Mouse (Mus musculus) liver, embryonic 16.5 days (tissue): ENCODE measurements around the gene Mtss1l. TPM values are rescaled to one million over a fixed set of nuclear protein-coding genes. Genes with fewer than 3 reads are reported as not detected.

Experiments
- ATAC-seq: fragments of 200-750 bp; cut with Nextera tagmentation; 2 replicates; pipeline ENCODE4 v1.8.0; 2017; ENCODE audit warnings: low read depth, mild to moderate bottlenecking, moderate number of reproducible peaks, moderate library complexity
- H3K27ac ChIP-seq: fragments of 300-500 bp; sonication (generic); 2 replicates; pipeline ENCODE4 v1.5.1; 2014; ENCODE audit warnings: mild to moderate bottlenecking, low read length
- H3K27me3 ChIP-seq: fragments of 300-500 bp; sonication (generic); 2 replicates; pipeline ENCODE4 v1.6.1; 2014; ENCODE audit warnings: low read depth, low read length, mixed read lengths; ENCODE audit not compliant: control insufficient read depth, insufficient read depth
- H3K36me3 ChIP-seq: fragments of 300-500 bp; sonication (generic); 2 replicates; pipeline ENCODE4 v1.6.1; 2014; ENCODE audit warnings: mild to moderate bottlenecking; ENCODE audit not compliant: control insufficient read depth, insufficient read depth
- H3K4me1 ChIP-seq: fragments of 300-500 bp; sonication (generic); 2 replicates; pipeline ENCODE4 v1.6.1; 2014; ENCODE audit warnings: low read depth, low read length, mixed read lengths; ENCODE audit not compliant: control insufficient read depth
- H3K4me2 ChIP-seq: fragments of 300-500 bp; sonication (generic); 2 replicates; pipeline ENCODE4 v1.6.1; 2014; ENCODE audit warnings: low read depth, low read length, mixed read lengths
- H3K4me3 ChIP-seq: fragments of 300-500 bp; sonication (generic); 2 replicates; pipeline ENCODE4 v1.5.1; 2014; ENCODE audit warnings: low read depth, mild to moderate bottlenecking, low read length
- H3K9ac ChIP-seq: fragments of 300-500 bp; sonication (generic); 2 replicates; pipeline ENCODE4 v1.6.1; 2014; ENCODE audit warnings: low read depth, low read length
- H3K9me3 ChIP-seq: fragments of 300-500 bp; sonication (generic); replicated peaks from 2 replicates; pipeline ENCODE4 v1.6.1; 2016; ENCODE audit warnings: low read length; ENCODE audit not compliant: control insufficient read depth
- WGBS: fragments of 180-500 bp; shearing (Covaris S2); extraction: QIAGEN DNeasy Blood & Tissue Kit; methylation state at CpG from one replicate; pipeline ENCODE4 v1.1.7; 2014; ENCODE audit not compliant: insufficient replicate concordance; 5-methylcytosine and 5-hydroxymethylcytosine counted together
- polyA plus RNA-seq: library from polyadenylated mRNA; unstranded; fragments of >200 nt; fragmentation: Nextera tagmentation; extraction: Ambion mirVana; gene quantifications from 2 replicates; pipeline ENCODE4 v1.2.1, GENCODE M21; 2015

Gene Mtss1l
- 0.53 and 0.57 TPM in 2 replicates for polyA plus RNA-seq

DNA sequence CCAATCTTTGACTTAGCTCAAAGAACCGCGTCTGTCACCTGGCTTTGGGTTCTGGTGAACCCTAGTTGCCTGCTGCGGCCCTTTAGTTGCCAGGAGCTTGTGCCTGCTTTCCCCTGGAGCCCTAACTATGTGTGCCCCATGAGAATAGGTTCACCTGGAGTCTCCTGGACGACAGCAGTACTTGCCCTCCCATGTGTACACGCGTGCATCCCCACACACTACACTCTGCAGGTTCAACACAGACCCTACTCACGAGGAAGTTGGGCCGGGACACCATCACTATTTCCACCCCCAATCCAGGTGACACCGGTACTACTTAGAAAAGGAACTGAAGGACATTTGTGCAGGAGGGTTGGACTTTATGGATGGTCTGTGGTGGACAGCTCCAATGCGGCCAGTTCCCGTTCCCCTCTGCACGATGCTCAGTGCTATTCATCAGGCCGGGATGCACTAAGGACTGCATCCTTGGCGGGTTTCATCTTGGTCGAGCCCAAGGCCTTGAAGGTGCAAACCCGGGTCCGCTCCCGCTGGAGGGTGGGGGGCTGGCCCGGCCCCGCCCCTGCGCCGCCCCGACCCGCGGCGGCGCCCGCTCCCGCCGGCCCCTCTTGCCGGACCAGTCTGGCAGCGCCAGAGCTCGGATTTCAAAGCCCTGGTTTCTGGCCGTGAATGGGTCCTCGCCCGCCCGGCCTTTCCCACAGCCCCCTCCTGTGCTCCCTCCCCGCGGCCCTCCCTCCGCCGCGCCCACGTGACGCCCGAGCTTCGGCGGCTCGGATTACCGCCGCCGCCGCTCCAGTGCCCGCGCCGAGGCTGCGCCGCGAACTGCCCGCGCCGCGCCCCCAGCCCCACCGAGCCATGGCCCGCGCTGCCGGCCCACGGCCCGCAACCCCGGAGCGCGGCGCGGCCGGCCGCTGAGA is at the start of gene Mtss1l:
TSS of gene Mtss1l (plus strand) at position 792 of the 914 bp plus-strand sequence.
- peak within 1 kb of the TSS; percentile 40; the same call in 1 of the 2 replicates for H3K9ac ChIP-seq
- H3K4me1 ChIP-seq, result no peaks in the 10 kb centered on the region; the same call in 1 of the 2 replicates
- 5% methylated on average over 69 of the region's 75 CpGs for WGBS
- peak; percentile 57 for ATAC-seq
- peak within 1 kb of the TSS; percentile 62 for H3K4me3 ChIP-seq
- H3K27ac ChIP-seq, result no peak within 1 kb of the TSS
- H3K27me3 ChIP-seq, result peaks cover 29% of the 10 kb centered on the region
- H3K4me2 ChIP-seq, result peak within 1 kb of the TSS; percentile 58
- H3K9me3 ChIP-seq, result no peaks in the 10 kb centered on the region
- H3K36me3 ChIP-seq, result no peaks in the 10 kb centered on the region

DNA sequence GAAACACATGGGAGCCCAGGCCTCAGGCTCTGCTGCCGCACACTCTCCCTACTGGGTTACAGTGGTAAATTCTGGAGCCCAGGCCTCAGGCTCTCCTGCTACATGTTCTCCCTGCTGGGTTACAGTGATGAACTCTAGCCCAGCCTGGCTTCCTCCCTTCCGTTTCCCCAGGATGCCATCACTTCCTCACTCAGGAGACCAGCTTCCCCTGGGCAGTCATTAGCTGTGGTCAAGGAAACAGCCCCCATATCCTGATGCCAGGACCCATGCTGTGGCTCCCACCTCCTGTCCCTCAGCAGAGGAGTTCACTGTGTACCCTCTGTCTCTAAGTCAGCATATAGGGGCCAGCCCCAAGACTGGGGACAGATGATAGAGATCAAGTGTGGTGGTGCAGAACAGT is 49.1 kb upstream of the Mtss1l start:
- no peaks in the 10 kb centered on the region for H3K27me3 ChIP-seq
- H3K4me1 ChIP-seq, result peaks cover 3% of the 10 kb centered on the region; the same call in 1 of the 2 replicates
- no peak overlapping the region for H3K9ac ChIP-seq
- no peaks in the 10 kb centered on the region for H3K9me3 ChIP-seq
- WGBS, result 64% methylated on average over 2 of the region's 2 CpGs
- no peak overlapping the region for H3K4me2 ChIP-seq
- ATAC-seq, result peak; percentile 49; the same call in 1 of the 2 replicates
- no peak overlapping the region for H3K4me3 ChIP-seq
- H3K36me3 ChIP-seq, result peaks cover 2% of the 10 kb centered on the region; the same call in 1 of the 2 replicates
- H3K27ac ChIP-seq, result peak overlapping the region; percentile 26; the same call in 1 of the 2 replicates

GRCm38 (mm10) chr8:110673168-110673567 is 48.1 kb upstream of the Mtss1l start:
- Histone ChIP-seq H3K4me3 (no peak overlapping the region), H3K27ac (no peak overlapping the region), H3K9me3 (no peaks in the 10 kb centered on the region), H3K9ac (no peak overlapping the region), H3K36me3 (peaks cover 2% of the 10 kb centered on the region; the same call in 1 of the 2 replicates), H3K27me3 (no peaks in the 10 kb centered on the region), H3K4me2 (no peak overlapping the region), H3K4me1 (peaks cover 3% of the 10 kb centered on the region; the same call in 1 of the 2 replicates)
- no peak for ATAC-seq
- WGBS, result 41% methylated on average over 2 of the region's 2 CpGs

DNA sequence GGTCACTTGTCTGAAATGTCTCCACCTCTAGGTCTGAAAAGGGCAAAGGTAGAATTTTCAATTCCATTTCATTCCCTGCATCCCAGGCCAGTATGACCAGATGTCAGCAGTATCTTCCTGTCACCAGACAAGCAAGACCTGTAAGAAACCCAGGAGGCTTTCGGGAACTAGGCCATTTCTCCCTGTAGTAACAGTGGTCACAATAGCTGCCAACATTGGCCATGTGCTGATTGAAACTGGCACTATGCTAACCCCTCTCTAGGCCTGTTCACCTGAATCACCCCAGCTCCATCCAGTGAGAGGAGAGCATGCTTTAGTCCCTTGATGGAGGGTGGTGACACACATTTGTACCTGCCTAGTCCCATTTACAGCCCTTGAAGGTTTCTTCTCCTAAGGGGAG is 46.7 kb upstream of the Mtss1l start:
- Histone ChIP-seq H3K4me1 (peaks cover 3% of the 10 kb centered on the region; the same call in 1 of the 2 replicates), H3K27me3 (no peaks in the 10 kb centered on the region), H3K9ac (no peak overlapping the region), H3K36me3 (peaks cover 2% of the 10 kb centered on the region; the same call in 1 of the 2 replicates), H3K9me3 (no peaks in the 10 kb centered on the region), H3K27ac (no peak overlapping the region), H3K4me2 (no peak overlapping the region), H3K4me3 (no peak overlapping the region)
- WGBS, result 93% methylated on average over 1 of the region's 1 CpGs
- no peak for ATAC-seq

GRCm38 (mm10) chr8:110676702-110677101 is 44.6 kb upstream of the Mtss1l start:
- no peak for ATAC-seq
- H3K4me3 ChIP-seq, result no peak overlapping the region
- H3K27me3 ChIP-seq, result no peaks in the 10 kb centered on the region
- no peak overlapping the region for H3K9ac ChIP-seq
- H3K4me2 ChIP-seq, result no peak overlapping the region
- no peaks in the 10 kb centered on the region for H3K9me3 ChIP-seq
- WGBS, result 68% methylated on average over 5 of the region's 5 CpGs
- H3K27ac ChIP-seq, result no peak overlapping the region
- no peaks in the 10 kb centered on the region; the same call in 1 of the 2 replicates for H3K36me3 ChIP-seq
- no peaks in the 10 kb centered on the region; the same call in 1 of the 2 replicates for H3K4me1 ChIP-seq

DNA sequence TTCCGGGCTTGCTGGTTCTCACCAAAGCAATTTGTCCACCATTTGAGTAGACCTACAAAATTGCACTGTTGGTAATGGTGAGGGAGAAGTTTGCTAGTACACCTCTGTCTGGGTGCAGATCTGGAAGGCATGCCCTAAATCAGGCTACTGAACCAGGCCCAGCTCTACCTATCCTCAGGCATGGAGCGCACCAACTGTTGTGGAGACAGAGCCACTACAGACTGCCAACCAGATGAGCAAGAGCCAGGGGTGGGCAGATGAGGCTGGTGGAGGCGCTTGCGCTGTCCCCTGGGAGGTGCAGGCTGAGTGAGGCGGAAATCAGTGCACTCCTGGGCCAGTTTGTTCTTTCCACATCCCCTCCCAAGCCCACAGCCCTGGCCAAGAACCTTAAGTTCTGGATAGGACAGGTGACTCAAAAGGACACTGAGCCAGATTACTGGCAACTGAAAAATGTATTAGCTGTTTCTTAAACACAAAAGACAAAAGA is 44.1 kb upstream of the Mtss1l start:
- Histone ChIP-seq H3K36me3 (no peaks in the 10 kb centered on the region; the same call in 1 of the 2 replicates), H3K4me3 (no peak overlapping the region), H3K9me3 (no peaks in the 10 kb centered on the region), H3K27me3 (no peaks in the 10 kb centered on the region), H3K9ac (no peak overlapping the region), H3K4me2 (no peak overlapping the region), H3K4me1 (no peaks in the 10 kb centered on the region), H3K27ac (no peak overlapping the region)
- no peak for ATAC-seq
- 81% methylated on average over 5 of the region's 5 CpGs for WGBS

DNA sequence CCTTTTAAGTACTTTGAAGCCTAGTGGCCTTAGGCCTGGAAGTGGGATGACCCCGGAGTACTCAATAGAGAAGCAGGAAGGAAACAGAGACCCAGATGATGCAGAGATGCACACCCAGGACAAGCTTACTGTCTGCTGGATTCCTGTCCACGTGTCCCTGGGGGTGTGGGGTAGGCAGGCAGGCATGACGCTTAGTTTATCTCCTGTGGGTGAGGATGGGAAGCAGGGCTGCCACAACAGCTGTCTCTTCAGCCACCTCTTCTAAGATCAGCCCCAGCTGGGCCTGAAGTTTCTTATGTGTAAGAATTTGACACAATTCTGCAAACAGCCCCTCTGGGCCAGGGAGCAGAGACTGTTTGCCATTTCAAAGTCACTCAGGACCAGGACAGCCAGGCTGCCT is 42.3 kb upstream of the Mtss1l start:
- H3K36me3 ChIP-seq, result no peaks in the 10 kb centered on the region
- H3K4me1 ChIP-seq, result no peaks in the 10 kb centered on the region
- H3K27ac ChIP-seq, result no peak overlapping the region
- no peak overlapping the region for H3K9ac ChIP-seq
- no peaks in the 10 kb centered on the region for H3K27me3 ChIP-seq
- no peaks in the 10 kb centered on the region for H3K9me3 ChIP-seq
- H3K4me2 ChIP-seq, result no peak overlapping the region
- no peak for ATAC-seq
- 56% methylated on average over 3 of the region's 3 CpGs for WGBS
- no peak overlapping the region for H3K4me3 ChIP-seq

GRCm38 (mm10) chr8:110687726-110688125 is 33.5 kb upstream of the Mtss1l start:
- 70% methylated on average over 5 of the region's 5 CpGs for WGBS
- Histone ChIP-seq H3K36me3 (no peaks in the 10 kb centered on the region; the same call in 1 of the 2 replicates), H3K9ac (no peak overlapping the region), H3K4me2 (no peak overlapping the region), H3K9me3 (no peaks in the 10 kb centered on the region), H3K27ac (no peak overlapping the region), H3K27me3 (no peaks in the 10 kb centered on the region), H3K4me1 (no peaks in the 10 kb centered on the region), H3K4me3 (no peak overlapping the region)
- ATAC-seq, result no peak

DNA sequence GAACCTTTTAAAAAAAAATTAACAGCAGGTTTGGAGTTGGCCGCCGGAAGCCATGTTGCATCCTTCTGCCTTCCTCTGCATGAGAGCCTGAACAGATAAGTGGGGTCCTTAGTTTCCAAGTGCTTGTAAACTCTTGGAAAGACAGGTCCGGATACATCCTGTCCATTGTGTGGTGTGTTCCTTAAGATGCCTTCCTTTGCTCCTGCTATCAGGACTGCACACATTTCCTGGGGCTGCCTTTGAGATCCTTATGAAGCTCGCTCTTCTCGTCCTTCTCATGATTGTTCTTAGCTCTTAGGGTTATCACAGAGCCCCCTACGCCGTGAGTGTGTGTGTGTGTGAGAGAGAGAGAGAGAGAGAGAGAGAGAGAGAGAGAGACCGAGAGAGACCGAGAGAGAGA is 31.3 kb upstream of the Mtss1l start:
- H3K36me3 ChIP-seq, result no peaks in the 10 kb centered on the region; the same call in 1 of the 2 replicates
- no peak overlapping the region for H3K4me2 ChIP-seq
- ATAC-seq, result peak; percentile 66

More for the DNA sequence above, 31.3 kb upstream of the Mtss1l start:
- Histone ChIP-seq H3K4me1 (no peaks in the 10 kb centered on the region), H3K9ac (no peak overlapping the region), H3K4me3 (no peak overlapping the region), H3K27ac (no peak overlapping the region), H3K9me3 (no peaks in the 10 kb centered on the region), H3K27me3 (no peaks in the 10 kb centered on the region)
- 45% methylated on average over 9 of the region's 9 CpGs for WGBS
